Comparison of ENCODE assay signal across 9 mouse cellular contexts in genomic region chr9:108093586-108093985, GRCm38 (mm10). TPM values are rescaled to one million over a fixed set of nuclear protein-coding genes. Genes with fewer than 3 reads are reported as not detected.
DNase-seq lines count a peak whose midpoint lies in the region; ATAC-seq and TF ChIP-seq lines count a peak whose summit lies in the region.
"Had no signal": no experiment of that assay in that cellular context is flagged by ENCODE, and none has a peak within 500 bp of the region (broad histone marks: within the 10 kb centered on the region; RNA-seq: fewer than 3 reads in every experiment).

No protein-coding gene starts in this region.

- H3K4me3 ChIP-seq in heart, embryonic 13.5 days = peak overlapping the region; percentile 80
- H3K4me3 ChIP-seq in ES-Bruce4 (ENCODE audit: low read depth, low read length) = peak overlapping the region; percentile 99
- H3K4me3 ChIP-seq in forebrain, embryonic 16.5 days (replicated peaks; ENCODE audit: low read length) = peak overlapping the region; percentile 63
- peak overlapping the region; percentile 75 for H3K4me3 ChIP-seq in midbrain, embryonic 10.5 days

- 62% methylated on average over 10 of the region's 10 CpGs for WGBS in heart, embryonic 13.5 days
- WGBS in forebrain, embryonic 16.5 days = 74% methylated on average over 10 of the region's 10 CpGs
- 72% methylated on average over 10 of the region's 10 CpGs for WGBS in midbrain, embryonic 10.5 days

- peaks cover 43% of the 10 kb centered on the region for H3K36me3 ChIP-seq in heart, embryonic 13.5 days
- H3K36me3 ChIP-seq in ES-Bruce4 (ENCODE audit: control insufficient read depth, insufficient read depth, low read length, poor library complexity, severe bottlenecking) = peaks cover 10% of the 10 kb centered on the region
- peaks cover 19% of the 10 kb centered on the region for H3K36me3 ChIP-seq in forebrain, embryonic 16.5 days (ENCODE audit: control insufficient read depth, insufficient read depth)
- peaks cover 44% of the 10 kb centered on the region for H3K36me3 ChIP-seq in midbrain, embryonic 10.5 days

- no peak for ATAC-seq in heart, embryonic 13.5 days (ENCODE audit: extremely low read depth, insufficient number of reproducible peaks, low FRiP score, low TSS enrichment)
- no peak for ATAC-seq in forebrain, embryonic 16.5 days

- H3K27ac ChIP-seq in heart, embryonic 13.5 days (replicated peaks) = peak overlapping the region; percentile 82
- no peak overlapping the region for H3K27ac ChIP-seq in ES-Bruce4 (ENCODE audit: insufficient read depth, low read length)
- H3K27ac ChIP-seq in forebrain, embryonic 16.5 days (ENCODE audit: low read length) = no peak overlapping the region
- peak overlapping the region; percentile 87 for H3K27ac ChIP-seq in midbrain, embryonic 10.5 days (replicated peaks)

- H3K9ac ChIP-seq in heart, embryonic 13.5 days = peak overlapping the region; percentile 91
- peak overlapping the region; percentile 87 for H3K9ac ChIP-seq in ES-Bruce4 (ENCODE audit: low read depth, poor library complexity, severe bottlenecking)
- H3K9ac ChIP-seq in forebrain, embryonic 16.5 days (replicated peaks; ENCODE audit: low read depth, low read length) = peak overlapping the region; percentile 67

- no peak for DNase-seq in heart, postnatal 14 days
- no peak for DNase-seq in midbrain, embryonic 10.5 days (ENCODE audit: low spot score)
- no peak for DNase-seq in adrenal gland, postnatal 14 days
- no peak for DNase-seq in gastrocnemius, postnatal 10 days
- no peak for DNase-seq in c-Kit-positive CD71-positive TER-119-positive erythroid progenitor cells, embryonic 14.5 days (ENCODE audit: low spot score)
- DNase-seq: kidney, postnatal 14 days had no signal

- peak overlapping the region; percentile 100 for H3K4me2 ChIP-seq in heart, embryonic 13.5 days
- peak overlapping the region; percentile 84 for H3K4me2 ChIP-seq in forebrain, embryonic 16.5 days (ENCODE audit: low read length)

- intact Hi-C loops in heart, postnatal 14 days (cut with DNase I) = no loop called here

- TF ChIP-seq CTCF in ES-Bruce4 (IDR thresholded peaks at IDR 0.05; ENCODE audit: low read depth, low read length) = no peak

- no peaks in the 10 kb centered on the region for H3K27me3 ChIP-seq in heart, embryonic 13.5 days (replicated peaks)
- H3K27me3 ChIP-seq in ES-Bruce4 (ENCODE audit: control insufficient read depth, insufficient read depth, low read length, poor library complexity, severe bottlenecking) = no peaks in the 10 kb centered on the region
- H3K27me3 ChIP-seq in forebrain, embryonic 16.5 days (replicated peaks; ENCODE audit: control insufficient read depth, insufficient read depth, low read length) = no peaks in the 10 kb centered on the region
- no peaks in the 10 kb centered on the region for H3K27me3 ChIP-seq in midbrain, embryonic 10.5 days (ENCODE audit: low read depth, poor library complexity, severe bottlenecking)

- H3K9me3 ChIP-seq in heart, embryonic 13.5 days = no peaks in the 10 kb centered on the region
- no peaks in the 10 kb centered on the region for H3K9me3 ChIP-seq in ES-Bruce4 (replicated peaks; ENCODE audit: control insufficient read depth, insufficient read depth, low read length, poor library complexity, severe bottlenecking)
- no peaks in the 10 kb centered on the region for H3K9me3 ChIP-seq in forebrain, embryonic 16.5 days (ENCODE audit: control insufficient read depth, low read length)
- H3K9me3 ChIP-seq in midbrain, embryonic 10.5 days (replicated peaks) = no peaks in the 10 kb centered on the region

- TF ChIP-seq POLR2A in ES-Bruce4 (IDR thresholded peaks at IDR 0.05; ENCODE audit: insufficient read depth, low read length) = no peak

- no peak for TF ChIP-seq EP300 in ES-Bruce4 (IDR thresholded peaks at IDR 0.05; ENCODE audit: insufficient read depth, low read depth, low read length)

- H3K4me1 ChIP-seq in heart, embryonic 13.5 days = peaks cover 50% of the 10 kb centered on the region
- H3K4me1 ChIP-seq in ES-Bruce4 (ENCODE audit: control insufficient read depth, insufficient read depth, low read length) = peaks cover 2% of the 10 kb centered on the region
- peaks cover 16% of the 10 kb centered on the region for H3K4me1 ChIP-seq in forebrain, embryonic 16.5 days (replicated peaks; ENCODE audit: control insufficient read depth, insufficient read depth, low read length)
- H3K4me1 ChIP-seq in midbrain, embryonic 10.5 days = peaks cover 42% of the 10 kb centered on the region

RNA-seq across cellular contexts. Expression of gene Apeh, which starts 0.8 kb away (rescaled TPM):
- polyA plus RNA-seq in heart, embryonic 13.5 days (2015; fragmentation: Nextera tagmentation; extraction: Ambion mirVana) = 51.3 and 62.5 TPM in 2 replicates
- 10 to 100 TPM; 36.4 to 41.8 TPM for total RNA-seq in heart, postnatal 14 days (2021)
- 37.6 and 48.1 TPM in 2 replicates for polyA plus RNA-seq in ES-Bruce4 (2011; ENCODE audit: insufficient read depth, insufficient read length, low read depth, missing spikeins)
- polyA plus RNA-seq in forebrain, embryonic 16.5 days (2015; fragmentation: Nextera tagmentation; extraction: Ambion mirVana) = 41.3 and 46.2 TPM in 2 replicates
- polyA plus RNA-seq in midbrain, embryonic 10.5 days (2016; fragmentation: Nextera tagmentation; extraction: Ambion mirVana) = 71.2 and 80.2 TPM in 2 replicates
- 76.2 and 76.5 TPM in 2 replicates for total RNA-seq in adrenal gland, postnatal 14 days (2021)
- total RNA-seq in gastrocnemius, postnatal 10 days (2021) = 10 to 100 TPM; 33.9 to 36.6 TPM

RNA-seq across cellular contexts. Expression of gene Rnf123, which starts 10.4 kb away (rescaled TPM):
- 29.4 and 30.9 TPM in 2 replicates for polyA plus RNA-seq in heart, embryonic 13.5 days (2015; fragmentation: Nextera tagmentation; extraction: Ambion mirVana)
- total RNA-seq in heart, postnatal 14 days (2021) = 10 to 100 TPM; 85.3 to 92.6 TPM
- 19.7 and 20.9 TPM in 2 replicates for polyA plus RNA-seq in ES-Bruce4 (2011; ENCODE audit: insufficient read depth, insufficient read length, low read depth, missing spikeins)
- 44.5 and 53.1 TPM in 2 replicates for polyA plus RNA-seq in forebrain, embryonic 16.5 days (2015; fragmentation: Nextera tagmentation; extraction: Ambion mirVana)
- 32.2 and 39.6 TPM in 2 replicates for polyA plus RNA-seq in midbrain, embryonic 10.5 days (2016; fragmentation: Nextera tagmentation; extraction: Ambion mirVana)
- 54.2 and 66.6 TPM in 2 replicates for total RNA-seq in adrenal gland, postnatal 14 days (2021)
- total RNA-seq in gastrocnemius, postnatal 10 days (2021) = 100 to 1,000 TPM; 153 to 172 TPM

RNA-seq across cellular contexts. Expression of gene Mst1, which starts 13.3 kb away (rescaled TPM):
- 0.20 and 0.59 TPM in 2 replicates for polyA plus RNA-seq in heart, embryonic 13.5 days (2015; fragmentation: Nextera tagmentation; extraction: Ambion mirVana)
- total RNA-seq in heart, postnatal 14 days (2021) = under 1 TPM in 1 of 2 experiments, not detected in 1; 0.38 TPM
- 1.2 and 3.0 TPM in 2 replicates for polyA plus RNA-seq in ES-Bruce4 (2011; ENCODE audit: insufficient read depth, insufficient read length, low read depth, missing spikeins)
- polyA plus RNA-seq in forebrain, embryonic 16.5 days (2015; fragmentation: Nextera tagmentation; extraction: Ambion mirVana) = not detected in 2 replicates
- 0.78 and 0.87 TPM in 2 replicates for polyA plus RNA-seq in midbrain, embryonic 10.5 days (2016; fragmentation: Nextera tagmentation; extraction: Ambion mirVana)
- 1.4 and 20.2 TPM in 2 replicates for total RNA-seq in adrenal gland, postnatal 14 days (2021)
- total RNA-seq in gastrocnemius, postnatal 10 days (2021) = under 1 TPM in 1 of 2 experiments, not detected in 1; 0.11 TPM

RNA-seq across cellular contexts. Expression of gene Amigo3, which starts 40.6 kb away (rescaled TPM):
- 1.9 and 2.3 TPM in 2 replicates for polyA plus RNA-seq in heart, embryonic 13.5 days (2015; fragmentation: Nextera tagmentation; extraction: Ambion mirVana)
- total RNA-seq in heart, postnatal 14 days (2021) = 1 to 10 TPM; 1.4 to 1.9 TPM
- 0.24 and 0.61 TPM in 2 replicates for polyA plus RNA-seq in ES-Bruce4 (2011; ENCODE audit: insufficient read depth, insufficient read length, low read depth, missing spikeins)
- 2.5 and 3.4 TPM in 2 replicates for polyA plus RNA-seq in forebrain, embryonic 16.5 days (2015; fragmentation: Nextera tagmentation; extraction: Ambion mirVana)
- polyA plus RNA-seq in midbrain, embryonic 10.5 days (2016; fragmentation: Nextera tagmentation; extraction: Ambion mirVana) = 2.6 and 3.8 TPM in 2 replicates
- 4.1 and 4.4 TPM in 2 replicates for total RNA-seq in adrenal gland, postnatal 14 days (2021)
- 1 to 10 TPM; 2.6 to 3.6 TPM for total RNA-seq in gastrocnemius, postnatal 10 days (2021)

RNA-seq across cellular contexts. Expression of gene Gmppb, which starts 44.5 kb away (rescaled TPM):
- polyA plus RNA-seq in heart, embryonic 13.5 days (2015; fragmentation: Nextera tagmentation; extraction: Ambion mirVana) = 21.4 and 23.3 TPM in 2 replicates
- total RNA-seq in heart, postnatal 14 days (2021) = 10 to 100 TPM in 1 of 2 experiments, 1 to 10 TPM in 1; 9.2 to 11.4 TPM
- 9.7 and 10.2 TPM in 2 replicates for polyA plus RNA-seq in ES-Bruce4 (2011; ENCODE audit: insufficient read depth, insufficient read length, low read depth, missing spikeins)
- 19.6 and 21.2 TPM in 2 replicates for polyA plus RNA-seq in forebrain, embryonic 16.5 days (2015; fragmentation: Nextera tagmentation; extraction: Ambion mirVana)
- polyA plus RNA-seq in midbrain, embryonic 10.5 days (2016; fragmentation: Nextera tagmentation; extraction: Ambion mirVana) = 26.0 and 26.2 TPM in 2 replicates
- 20.2 and 20.9 TPM in 2 replicates for total RNA-seq in adrenal gland, postnatal 14 days (2021)
- total RNA-seq in gastrocnemius, postnatal 10 days (2021) = 10 to 100 TPM in 1 of 2 experiments, 1 to 10 TPM in 1; 8.6 to 10.6 TPM

Comparison
In these comparisons a context has a peak if more than half of its experiments do, and no peak if none do; other contexts are left out.
1. H3K27ac ChIP-seq: peak in heart, embryonic 13.5 days (single experiment) and midbrain, embryonic 10.5 days (single experiment); none in ES-Bruce4 (single experiment) and forebrain, embryonic 16.5 days (single experiment).
2. Peak in every context shown above with its lines, with median percentiles within 50 percentile points of each other: H3K4me3 ChIP-seq and H3K9ac ChIP-seq.